10 mouse cellular contexts compared by ENCODE assay signal in the genomic region with DNA sequence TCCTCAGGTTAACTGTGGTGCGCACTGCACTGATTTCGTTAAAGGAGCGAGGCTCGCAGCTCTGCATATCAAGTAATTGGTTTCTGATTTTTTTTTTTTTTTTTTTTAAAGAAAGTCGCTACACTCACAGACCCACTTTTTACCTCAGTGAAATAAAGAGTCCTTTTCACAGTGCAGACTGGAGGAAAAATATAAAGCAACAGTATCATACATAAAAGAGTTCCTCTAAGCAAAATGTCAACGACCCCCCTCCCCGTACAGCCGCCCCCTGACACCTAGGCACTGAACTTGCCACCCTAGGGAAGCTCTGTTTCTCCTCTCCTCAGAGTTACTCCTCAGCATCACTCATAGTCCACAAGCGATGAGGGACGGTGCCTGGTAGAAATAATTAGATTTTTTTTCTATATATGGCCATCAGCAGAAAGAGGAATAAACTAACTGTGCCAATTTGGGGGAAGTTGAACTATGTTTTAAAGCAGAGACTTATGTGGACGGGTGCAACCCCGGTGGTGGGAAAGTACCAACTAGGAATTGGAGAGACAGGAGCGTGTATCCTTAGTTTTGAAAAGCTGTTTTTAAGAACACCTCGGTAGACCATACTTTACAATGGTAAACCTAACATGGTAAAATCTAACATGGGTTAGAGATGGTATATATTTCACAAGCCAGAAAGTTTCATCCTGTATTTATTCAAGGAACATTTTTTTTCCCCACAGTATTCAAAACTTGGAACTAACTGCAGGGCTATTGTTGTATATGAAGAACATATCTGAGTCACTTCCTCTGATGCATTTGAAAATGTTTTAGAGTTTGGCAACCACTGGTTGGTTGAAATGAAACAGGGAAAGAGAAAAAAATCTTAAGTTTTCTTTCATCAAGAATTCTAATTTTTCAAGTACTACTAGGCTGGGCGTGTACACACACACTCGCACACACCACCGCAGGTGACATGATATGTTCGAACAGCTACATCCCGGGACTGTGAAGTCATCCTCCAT.
DNase-seq lines count a peak whose midpoint lies in the region; ATAC-seq and TF ChIP-seq lines count a peak whose summit lies in the region.
"Had no signal": no experiment of that assay in that cellular context is flagged by ENCODE, and none has a peak within 500 bp of the region (broad histone marks: within the 10 kb centered on the region; RNA-seq: fewer than 3 reads in every experiment).

No protein-coding gene starts in this region.

- no peak for DNase-seq in heart, adult 11 months
- DNase-seq in ES-E14 (ENCODE audit: low read depth, low spot score), result no peak
- DNase-seq in hindbrain, embryonic 10.5 days (ENCODE audit: low spot score), result no peak
- no peak for DNase-seq in adrenal gland, adult 2 months
- DNase-seq in cerebellum, adult 11-12 months, result no peak
- DNase-seq in cerebellum, adult 9-10 months, result no peak

- peak overlapping the region; percentile 76; the same call in 1 of the 2 replicates for H3K9ac ChIP-seq in heart, embryonic 11.5 days (ENCODE audit: low read depth, low read length)
- H3K9ac ChIP-seq in ES-E14 (ENCODE audit: insufficient read depth, low read depth, low read length, poor library complexity, severe bottlenecking), result no peak overlapping the region
- no peak overlapping the region for H3K9ac ChIP-seq in midbrain, embryonic 12.5 days (replicated peaks)

- peak overlapping the region; percentile 40 for H3K4me3 ChIP-seq in heart, embryonic 11.5 days (ENCODE audit: low read depth, low read length)
- no peak overlapping the region for H3K4me3 ChIP-seq in ES-E14 (ENCODE audit: insufficient read depth in 1 of 2, low read depth in 1 of 2, low read length in 2 of 2, poor library complexity in 1 of 2, severe bottlenecking in 1 of 2)
- H3K4me3 ChIP-seq in hindbrain, embryonic 10.5 days, result peak overlapping the region; percentile 47
- peak overlapping the region; percentile 35 for H3K4me3 ChIP-seq in midbrain, embryonic 12.5 days

- H3K4me2 ChIP-seq in heart, embryonic 11.5 days, result peak overlapping the region; percentile 60
- peak overlapping the region; percentile 63 for H3K4me2 ChIP-seq in midbrain, embryonic 12.5 days (replicated peaks)

- peaks cover 20% of the 10 kb centered on the region for H3K4me1 ChIP-seq in heart, embryonic 11.5 days (ENCODE audit: control insufficient read depth, insufficient read depth, low read length)
- peaks cover 2 to 6% of the 10 kb centered on the region in 2 experiments; a peak in 2 of 4 replicates for H3K4me1 ChIP-seq in ES-E14 (ENCODE audit: control insufficient read depth in 2 of 2, insufficient read depth in 2 of 2, low read length in 2 of 2, poor library complexity in 1 of 2)
- H3K4me1 ChIP-seq in hindbrain, embryonic 10.5 days (replicated peaks), result peaks cover 15% of the 10 kb centered on the region
- H3K4me1 ChIP-seq in midbrain, embryonic 12.5 days, result peaks cover 16% of the 10 kb centered on the region

- in situ Hi-C loops in ES-E14 (cut with MboI; ENCODE audit: low sequenced_read_pairs in 2 of 2, unreplicated experiment in 2 of 2), result no loop called here

- H3K9me3 ChIP-seq in heart, embryonic 11.5 days (replicated peaks; ENCODE audit: control insufficient read depth, low read length), result no peaks in the 10 kb centered on the region
- H3K9me3 ChIP-seq in ES-E14 (ENCODE audit: control insufficient read depth, insufficient read depth, low read depth, low read length), result no peaks in the 10 kb centered on the region
- no peaks in the 10 kb centered on the region for H3K9me3 ChIP-seq in hindbrain, embryonic 10.5 days
- H3K9me3 ChIP-seq in midbrain, embryonic 12.5 days, result no peaks in the 10 kb centered on the region

- H3K36me3 ChIP-seq in heart, embryonic 11.5 days (ENCODE audit: control insufficient read depth, insufficient read depth, low read length), result no peaks in the 10 kb centered on the region
- no peaks in the 10 kb centered on the region for H3K36me3 ChIP-seq in ES-E14 (ENCODE audit: control insufficient read depth, insufficient read depth, low read length, poor library complexity, severe bottlenecking)
- H3K36me3 ChIP-seq in hindbrain, embryonic 10.5 days, result no peaks in the 10 kb centered on the region
- no peaks in the 10 kb centered on the region for H3K36me3 ChIP-seq in midbrain, embryonic 12.5 days

- 44% methylated on average over 19 of the region's 19 CpGs for WGBS in heart, embryonic 11.5 days (ENCODE audit: insufficient replicate concordance)
- WGBS in hindbrain, embryonic 10.5 days, result 50% methylated on average over 19 of the region's 19 CpGs
- 50% methylated on average over 19 of the region's 19 CpGs for WGBS in midbrain, embryonic 12.5 days

- 0 out of 2 replicates have a peak, but pooled peaks have one; percentile 16 for ATAC-seq in heart, embryonic 11.5 days (replicated peaks; ENCODE audit: insufficient number of reproducible peaks, low FRiP score, low TSS enrichment)
- peak; percentile 42; the same call in 1 of the 2 replicates for ATAC-seq in midbrain, embryonic 12.5 days (ENCODE audit: low FRiP score, low read depth)
- ATAC-seq: CD4-positive, CD25-positive, alpha-beta regulatory T cell, adult 4 months had no signal

- peak overlapping the region; percentile 95 for H3K27ac ChIP-seq in heart, embryonic 11.5 days (ENCODE audit: low read depth, low read length)
- peak overlapping the region; percentile 53; the same call in 1 of the 2 replicates for H3K27ac ChIP-seq in ES-E14 (ENCODE audit: insufficient read depth, low read depth, low read length, poor library complexity, severe bottlenecking)
- peak overlapping the region; percentile 74; the same call in 1 of the 2 replicates for H3K27ac ChIP-seq in hindbrain, embryonic 10.5 days
- peak overlapping the region; percentile 82 for H3K27ac ChIP-seq in midbrain, embryonic 12.5 days (replicated peaks)
- H3K27ac ChIP-seq: macrophage had no signal

- H3K27me3 ChIP-seq in heart, embryonic 11.5 days (ENCODE audit: control insufficient read depth, insufficient read depth, low read length), result no peaks in the 10 kb centered on the region
- H3K27me3 ChIP-seq in hindbrain, embryonic 10.5 days (ENCODE audit: insufficient read depth, poor library complexity, severe bottlenecking), result 0 out of 2 replicates have a peak, but pooled peaks cover 2% of the 10 kb centered on the region
- no peaks in the 10 kb centered on the region for H3K27me3 ChIP-seq in midbrain, embryonic 12.5 days

TF ChIP-seq in ES-E14, 5 proteins besides CTCF, POLR2A, EP300 and RAD21:
- TF ChIP-seq CHD2 (IDR thresholded peaks at IDR 0.05; ENCODE audit: low read depth, low read length) (no peak), MAFK (IDR thresholded peaks at IDR 0.05; ENCODE audit: insufficient read depth, low read depth, low read length) (no peak), ZNF384 (IDR thresholded peaks at IDR 0.05; ENCODE audit: low read depth, low read length) (no peak), ZC3H11A (IDR thresholded peaks at IDR 0.05; ENCODE audit: borderline replicate concordance, low read depth, low read length) (no peak), HCFC1 (IDR thresholded peaks at IDR 0.05; ENCODE audit: borderline replicate concordance, insufficient read depth, low read length) (no peak)
TF ChIP-seq in ES-E14: peak in this region for 0.

Comparison
In these comparisons a context has a peak if more than half of its experiments do, and no peak if none do; other contexts are left out.
1. H3K4me3 ChIP-seq: peak in heart, embryonic 11.5 days (single experiment), hindbrain, embryonic 10.5 days (single experiment) and midbrain, embryonic 12.5 days (single experiment); none in ES-E14 (0 of 2).
2. Peak in every context shown above with its lines, with median percentiles within 50 percentile points of each other: H3K27ac ChIP-seq.